ENCODE assay signal across 25 mouse cellular contexts in genomic region chr1:21004596-21004995, GRCm38 (mm10). TPM values are rescaled to one million over a fixed set of nuclear protein-coding genes. Genes with fewer than 3 reads are reported as not detected.
DNase-seq lines count a peak whose midpoint lies in the region; ATAC-seq and TF ChIP-seq lines count a peak whose summit lies in the region.
"Had no signal": no experiment of that assay in that cellular context is flagged by ENCODE, and none has a peak within 500 bp of the region (broad histone marks: within the 10 kb centered on the region; RNA-seq: fewer than 3 reads in every experiment).

No protein-coding gene starts in this region.

- H3K9ac ChIP-seq in heart, postnatal 0 days (replicated peaks; ENCODE audit: low read depth, low read length): no peak overlapping the region
- H3K9ac ChIP-seq: embryonic facial prominence, embryonic 13.5 days; forebrain, embryonic 12.5 days; forebrain, embryonic 15.5 days; heart, embryonic 12.5 days; heart, embryonic 15.5 days; hindbrain, embryonic 12.5 days; hindbrain, embryonic 15.5 days had no signal

- H3K4me1 ChIP-seq in heart, postnatal 0 days (ENCODE audit: control insufficient read depth, insufficient read depth): no peaks in the 10 kb centered on the region
- H3K4me1 ChIP-seq: embryonic facial prominence, embryonic 13.5 days; forebrain, embryonic 12.5 days; hindbrain, embryonic 12.5 days had no signal

- no peaks in the 10 kb centered on the region for H3K27me3 ChIP-seq in heart, postnatal 0 days (ENCODE audit: control insufficient read depth, insufficient read depth, low read length)
- H3K27me3 ChIP-seq: embryonic facial prominence, embryonic 13.5 days; forebrain, embryonic 12.5 days; forebrain, embryonic 15.5 days; heart, embryonic 12.5 days; heart, embryonic 15.5 days; hindbrain, embryonic 12.5 days; hindbrain, embryonic 15.5 days had no signal

- intact Hi-C loops in heart, postnatal 14 days (cut with DNase I): loop anchor here (5.0 kb wide), 2 partner anchors 52 to 158 kb away; partner anchors contain the start of gene Efhc1

- H3K9me3 ChIP-seq in heart, postnatal 0 days (replicated peaks; ENCODE audit: control insufficient read depth, low read length): no peaks in the 10 kb centered on the region
- H3K9me3 ChIP-seq: embryonic facial prominence, embryonic 10.5 days; embryonic facial prominence, embryonic 13.5 days; forebrain, embryonic 12.5 days; forebrain, embryonic 15.5 days; heart, embryonic 12.5 days; heart, embryonic 15.5 days; hindbrain, embryonic 12.5 days; hindbrain, embryonic 15.5 days had no signal

- no peak for TF ChIP-seq CTCF in heart, postnatal 0 days (IDR thresholded peaks at IDR 0.05; ENCODE audit: low read depth)

- H3K36me3 ChIP-seq in heart, postnatal 0 days (replicated peaks; ENCODE audit: control insufficient read depth, insufficient read depth, low read length): peaks cover 37% of the 10 kb centered on the region
- H3K36me3 ChIP-seq: forebrain, embryonic 15.5 days; hindbrain, embryonic 15.5 days had no signal

- no peak for ATAC-seq in heart, postnatal 0 days (ENCODE audit: insufficient read depth, low read depth)
- ATAC-seq: activated CD4-positive, CD25-positive, alpha-beta regulatory T cell, adult 4 months; forebrain, embryonic 15.5 days; intestine, postnatal 0 days had no signal

- WGBS in heart, postnatal 0 days: 67% methylated on average over 8 of the region's 8 CpGs

- no peak for TF ChIP-seq EP300 in heart, postnatal 0 days (IDR thresholded peaks at IDR 0.05; ENCODE audit: low read depth)

- no peak overlapping the region for H3K4me3 ChIP-seq in heart, postnatal 0 days (ENCODE audit: low read depth, low read length)
- H3K4me3 ChIP-seq: embryonic facial prominence, embryonic 10.5 days; embryonic facial prominence, embryonic 13.5 days; erythroblast, embryonic 14.5 days; forebrain, embryonic 12.5 days; forebrain, embryonic 15.5 days; heart, embryonic 12.5 days; heart, embryonic 15.5 days; hindbrain, embryonic 12.5 days; hindbrain, embryonic 15.5 days had no signal

- no peak overlapping the region for H3K4me2 ChIP-seq in heart, postnatal 0 days (ENCODE audit: low read depth, low read length)
- H3K4me2 ChIP-seq: embryonic facial prominence, embryonic 13.5 days; forebrain, embryonic 12.5 days; forebrain, embryonic 15.5 days; heart, embryonic 12.5 days; heart, embryonic 15.5 days; hindbrain, embryonic 12.5 days; hindbrain, embryonic 15.5 days had no signal

- peak; percentile 2 for DNase-seq in heart, postnatal 0 days (ENCODE audit: low spot score)
- no peak for DNase-seq in heart, postnatal 14 days
- DNase-seq in thymus, postnatal 10 days (ENCODE audit: low spot score in 2 of 2): peak; percentile 25 to 29
- peak; percentile 24 to 59 for DNase-seq in thymus, postnatal 36 days
- no peak for DNase-seq in ovary, adult 18-20 months (ENCODE audit: low spot score)
- DNase-seq in cerebellum, postnatal 10 days: no peak
- DNase-seq: adrenal gland, postnatal 10 days; adrenal gland, postnatal 36 days; cerebellum, adult 18-20 months; cerebellum, adult 9-10 months; cerebellum, postnatal 25 days; embryo, embryonic 11 days; gastrocnemius, postnatal 36 days; heart, postnatal 36 days had no signal

- H3K27ac ChIP-seq in heart, postnatal 0 days (ENCODE audit: low read depth): no peak overlapping the region
- H3K27ac ChIP-seq: embryonic facial prominence, embryonic 10.5 days; embryonic facial prominence, embryonic 13.5 days; forebrain, embryonic 12.5 days; forebrain, embryonic 15.5 days; heart, embryonic 15.5 days; hindbrain, embryonic 12.5 days; hindbrain, embryonic 15.5 days had no signal

RNA-seq across cellular contexts. Expression of gene Efhc1, which starts 53.2 kb away (rescaled TPM):
- total RNA-seq in heart, postnatal 0 days (2014; rRNA removed; ENCODE audit: low replicate concordance): 0.27 TPM in 1 of 2 replicates, not detected in the other
- polyA plus RNA-seq in heart, postnatal 0 days (2015; fragmentation: Nextera tagmentation; extraction: Ambion mirVana): 0.64 and 1.4 TPM in 2 replicates
- 1 to 10 TPM in 1 of 2 experiments, under 1 TPM in 1; 0.71 to 1.6 TPM for total RNA-seq in heart, postnatal 14 days (2021)
- polyA plus RNA-seq: erythroblast, embryonic 14.5 days had no signal

Comparison
In these comparisons a context has a peak if more than half of its experiments do, and no peak if none do; other contexts are left out.
1. DNase-seq: peak in heart, postnatal 0 days (single experiment), thymus, postnatal 10 days (2 of 2) and thymus, postnatal 36 days (2 of 2); none in heart, postnatal 14 days (0 of 2), ovary, adult 18-20 months (single experiment) and cerebellum, postnatal 10 days (0 of 2).